Mouse (Mus musculus): ENCODE data around the gene Ccdc114. TPM values are rescaled to one million over a fixed set of nuclear protein-coding genes. Genes with fewer than 3 reads are reported as not detected.
"Not testable (repeated sequence)": the region's sequence is repeated elsewhere in the genome, so short reads cannot be mapped to it uniquely, and the experiment has no call there.

Gene Ccdc114
- polyA plus RNA-seq, 1 experiment: 8.9 TPM

DNA sequence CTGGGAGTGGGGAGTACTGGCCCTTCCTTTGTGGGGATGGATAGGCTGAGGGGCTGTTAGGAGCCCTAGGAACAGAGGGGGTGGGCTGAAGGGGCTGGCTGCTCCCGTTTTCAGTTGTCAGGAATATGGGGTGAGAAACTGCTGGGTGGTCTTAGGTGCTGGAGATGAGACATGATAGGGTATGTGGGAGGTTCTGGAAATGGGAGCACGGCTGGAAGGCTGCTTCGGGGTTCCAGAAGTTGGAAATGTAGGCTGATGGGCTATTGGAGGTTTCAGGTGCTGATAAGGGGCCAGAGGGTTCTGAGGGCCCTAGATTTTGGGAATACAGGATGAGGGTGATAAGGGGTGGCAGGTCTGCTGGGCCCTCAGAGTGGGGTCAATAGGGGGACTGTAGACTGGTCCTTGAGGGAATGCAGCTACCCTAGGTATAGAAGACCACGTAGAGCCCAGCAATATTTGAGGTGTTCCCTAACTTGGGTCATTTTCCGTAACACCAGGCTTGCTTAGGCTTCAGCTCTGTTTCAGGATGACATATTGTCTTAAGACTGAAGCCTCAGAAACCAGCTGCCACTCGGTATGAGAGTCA is 27.8 kb upstream of the Ccdc114 start:
- Histone ChIP-seq H3K27ac (ENCODE audit: insufficient read depth, low read depth, low read length) (no peak overlapping the region), H3K36me3 (ENCODE audit: control insufficient read depth, insufficient read depth, low read length) (no peaks in the 10 kb centered on the region), H3K4me3 (ENCODE audit: low read depth, low read length) (no peak overlapping the region), H3K27me3 (ENCODE audit: control insufficient read depth, insufficient read depth, low read length) (no peaks in the 10 kb centered on the region), H3K4me1 (ENCODE audit: control insufficient read depth, insufficient read depth, insufficient read length, low read length) (peaks cover 3% of the 10 kb centered on the region)
- WGBS: 76% methylated on average over 6 of the region's 6 CpGs
- TF ChIP-seq CTCF (IDR thresholded peaks at IDR 0.05; ENCODE audit: extremely low read depth, insufficient read length, insufficient replicate concordance, low read depth, low read length) (no peak), POLR2A (IDR thresholded peaks at IDR 0.05; ENCODE audit: low read depth, low read length) (no peak)

DNA sequence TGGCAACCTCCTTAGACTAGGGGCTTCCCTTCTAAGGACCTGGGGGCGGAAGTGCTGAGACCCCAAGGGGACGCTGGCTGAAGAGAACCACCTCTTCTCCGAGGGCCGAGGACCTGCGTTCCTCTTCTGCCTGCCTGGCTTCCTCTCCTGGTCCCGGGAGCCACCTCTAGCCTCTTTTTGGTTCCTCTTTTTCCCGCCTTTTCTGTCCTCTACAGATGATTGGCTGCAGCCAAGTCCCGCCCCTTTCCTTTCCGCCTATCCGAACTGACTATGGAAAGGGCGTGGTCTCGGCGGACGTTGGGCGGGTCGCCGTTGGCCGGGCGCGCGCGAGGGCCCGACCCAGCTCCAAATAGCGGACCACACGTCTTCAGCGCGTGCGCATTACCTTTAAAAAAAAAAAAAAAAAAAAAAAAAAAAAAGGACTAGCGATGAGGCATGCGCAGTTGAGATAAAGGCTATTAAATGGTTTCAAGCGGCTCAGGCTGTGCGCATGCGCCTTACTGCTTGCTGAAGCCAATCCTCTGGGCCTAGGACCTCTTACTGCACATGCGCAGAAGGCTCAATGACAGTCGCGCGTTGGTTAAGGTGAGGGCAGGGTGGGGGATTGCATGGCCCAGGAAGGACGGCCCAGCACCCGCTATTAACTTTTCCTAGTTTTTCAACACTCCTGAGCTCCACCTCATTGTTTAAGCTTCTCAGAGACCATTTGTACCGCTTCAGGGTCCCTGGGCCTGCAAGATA is 27.2 kb upstream of the Ccdc114 start, which contains the start of the genes Syngr4 and Tmem143:
TSS of gene Syngr4 (minus strand) at position 198 of the 741 bp plus-strand sequence.
TSS of gene Tmem143 (plus strand) at position 425 of the 741 bp plus-strand sequence.
- H3K36me3 ChIP-seq (ENCODE audit: control insufficient read depth, insufficient read depth, low read length): no peaks in the 10 kb centered on the region
- peak within 1 kb of the TSS; percentile 71 for H3K4me3 ChIP-seq (ENCODE audit: low read depth, low read length)
- peak within 1 kb of the TSS; percentile 88 for H3K27ac ChIP-seq (ENCODE audit: insufficient read depth, low read depth, low read length)
- H3K27me3 ChIP-seq (ENCODE audit: control insufficient read depth, insufficient read depth, low read length): no peaks in the 10 kb centered on the region
- 1% methylated on average over 40 of the region's 40 CpGs for WGBS
- TF ChIP-seq POLR2A (IDR thresholded peaks at IDR 0.05; ENCODE audit: low read depth, low read length) (peak; percentile 84; the same call in 1 of the 2 replicates), CTCF (IDR thresholded peaks at IDR 0.05; ENCODE audit: extremely low read depth, insufficient read length, insufficient replicate concordance, low read depth, low read length) (no peak)
- H3K4me1 ChIP-seq (ENCODE audit: control insufficient read depth, insufficient read depth, insufficient read length, low read length): peaks cover 3% of the 10 kb centered on the region

DNA sequence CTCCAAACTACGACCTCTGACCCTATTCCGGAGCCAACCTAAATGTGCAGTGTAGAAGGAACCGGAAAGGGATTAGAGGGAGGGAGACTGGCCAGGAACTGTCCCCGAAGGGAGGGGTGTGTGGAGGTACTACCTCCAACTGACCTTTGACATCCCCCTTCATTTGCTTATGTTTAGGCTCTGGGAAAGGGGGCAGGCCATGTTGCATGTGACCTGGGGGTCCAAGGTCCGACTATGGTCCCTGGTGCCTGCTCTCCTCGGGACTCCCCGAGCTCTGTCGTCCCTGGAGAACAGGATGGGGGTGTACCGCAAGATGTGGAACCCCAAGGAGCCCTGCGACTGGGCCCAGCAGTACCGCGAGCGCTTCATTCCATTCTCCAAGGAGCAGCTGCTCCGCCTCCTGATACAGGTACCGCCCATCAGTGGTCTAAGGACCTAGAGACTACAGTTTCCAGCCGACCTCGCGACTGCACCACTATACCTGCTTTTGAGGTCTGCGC is 26.6 kb upstream of the Ccdc114 start:
- Histone ChIP-seq H3K27ac (ENCODE audit: insufficient read depth, low read depth, low read length) (peak overlapping the region; percentile 88), H3K36me3 (ENCODE audit: control insufficient read depth, insufficient read depth, low read length) (no peaks in the 10 kb centered on the region), H3K4me1 (ENCODE audit: control insufficient read depth, insufficient read depth, insufficient read length, low read length) (peaks cover 3% of the 10 kb centered on the region), H3K27me3 (ENCODE audit: control insufficient read depth, insufficient read depth, low read length) (no peaks in the 10 kb centered on the region), H3K4me3 (ENCODE audit: low read depth, low read length) (peak overlapping the region; percentile 71)
- TF ChIP-seq POLR2A (IDR thresholded peaks at IDR 0.05; ENCODE audit: low read depth, low read length): no peak
- 0 out of 2 replicates have a peak, but pooled peaks have one; percentile 7 for TF ChIP-seq CTCF (IDR thresholded peaks at IDR 0.05; ENCODE audit: extremely low read depth, insufficient read length, insufficient replicate concordance, low read depth, low read length)
- WGBS: 1% methylated on average over 19 of the region's 19 CpGs

DNA sequence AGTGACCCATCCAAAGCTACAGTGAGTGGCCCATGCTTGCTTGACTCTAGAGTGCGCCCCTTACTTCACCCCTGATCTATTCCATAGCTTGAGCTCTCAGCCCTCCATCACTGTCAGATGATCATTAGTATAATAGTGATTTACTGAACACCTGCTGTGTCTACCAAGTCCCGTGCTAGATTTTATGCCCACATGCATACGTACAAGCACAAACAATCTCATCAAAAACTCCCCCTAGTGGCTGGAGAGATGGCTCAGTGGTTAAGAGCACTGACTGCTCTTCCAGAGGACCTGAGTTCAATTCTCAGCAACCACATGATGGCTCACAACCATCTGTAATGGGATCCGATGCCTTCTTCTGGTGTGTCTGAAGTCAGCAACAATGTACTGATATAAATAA is 25.7 kb upstream of the Ccdc114 start:
- not testable (repeated sequence) for H3K4me3 ChIP-seq (ENCODE audit: low read depth, low read length); H3K4me1 ChIP-seq (ENCODE audit: control insufficient read depth, insufficient read depth, insufficient read length, low read length); H3K36me3 ChIP-seq (ENCODE audit: control insufficient read depth, insufficient read depth, low read length); H3K27me3 ChIP-seq (ENCODE audit: control insufficient read depth, insufficient read depth, low read length); H3K27ac ChIP-seq (ENCODE audit: insufficient read depth, low read depth, low read length)
- 38% methylated on average over 4 of the region's 4 CpGs for WGBS

DNA sequence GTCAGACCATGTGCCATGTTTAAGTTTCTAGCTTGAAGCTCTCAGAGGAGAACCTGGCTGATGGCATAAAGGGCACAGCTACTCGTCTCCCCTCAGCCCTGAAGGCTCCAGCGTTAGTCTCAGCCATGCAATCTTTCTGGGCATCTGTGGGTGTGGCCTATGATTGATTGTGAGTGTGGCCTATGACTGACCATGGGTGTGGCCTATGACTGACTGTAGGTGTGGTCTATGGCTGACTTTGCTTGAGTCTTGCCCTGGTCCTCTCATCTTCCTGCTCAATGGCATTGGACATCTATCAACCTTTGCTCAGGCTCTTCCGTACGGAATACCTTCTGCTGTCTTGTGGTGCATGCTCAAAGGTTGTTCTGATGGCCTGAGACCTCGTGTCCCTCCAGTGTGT is 22.3 kb upstream of the Ccdc114 start:
- H3K36me3 ChIP-seq (ENCODE audit: control insufficient read depth, insufficient read depth, low read length): no peaks in the 10 kb centered on the region
- TF ChIP-seq POLR2A (IDR thresholded peaks at IDR 0.05; ENCODE audit: low read depth, low read length): no peak
- TF ChIP-seq CTCF (IDR thresholded peaks at IDR 0.05; ENCODE audit: extremely low read depth, insufficient read length, insufficient replicate concordance, low read depth, low read length): no peak
- H3K4me3 ChIP-seq (ENCODE audit: low read depth, low read length): no peak overlapping the region
- WGBS: 39% methylated on average over 5 of the region's 5 CpGs
- H3K27me3 ChIP-seq (ENCODE audit: control insufficient read depth, insufficient read depth, low read length): no peaks in the 10 kb centered on the region
- H3K4me1 ChIP-seq (ENCODE audit: control insufficient read depth, insufficient read depth, insufficient read length, low read length): no peaks in the 10 kb centered on the region; the same call in 1 of the 2 replicates
- H3K27ac ChIP-seq (ENCODE audit: insufficient read depth, low read depth, low read length): no peak overlapping the region

DNA sequence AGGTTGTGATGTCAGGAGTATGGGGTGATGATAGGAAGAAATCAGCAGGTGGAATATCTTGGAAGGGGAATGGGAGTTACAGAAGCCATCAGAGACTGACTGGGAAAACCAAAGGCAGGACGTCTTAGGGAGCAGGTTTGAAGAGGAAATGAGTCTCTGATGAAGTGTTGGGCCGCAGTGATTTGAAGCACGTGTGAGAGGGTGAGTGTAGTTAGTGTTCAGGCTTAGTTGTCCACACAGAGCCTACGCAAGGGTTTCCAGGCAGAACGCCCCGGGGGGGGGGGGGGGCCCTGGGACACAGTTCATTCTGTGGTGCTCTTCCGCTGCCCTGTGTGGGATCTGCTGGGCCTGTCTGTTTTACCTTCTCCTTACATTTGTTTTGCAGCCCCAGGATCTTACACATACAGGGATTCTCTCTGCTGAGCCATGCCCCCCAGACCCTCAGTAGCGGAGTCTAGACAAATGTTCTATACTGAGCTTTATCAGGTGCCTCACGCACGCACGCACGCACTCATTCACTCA is 21.3 kb upstream of the Ccdc114 start:
- no peak overlapping the region for H3K27ac ChIP-seq (ENCODE audit: insufficient read depth, low read depth, low read length)
- no peak for TF ChIP-seq POLR2A (IDR thresholded peaks at IDR 0.05; ENCODE audit: low read depth, low read length)
- TF ChIP-seq CTCF (IDR thresholded peaks at IDR 0.05; ENCODE audit: extremely low read depth, insufficient read length, insufficient replicate concordance, low read depth, low read length): no peak
- no peaks in the 10 kb centered on the region; the same call in 1 of the 2 replicates for H3K4me1 ChIP-seq (ENCODE audit: control insufficient read depth, insufficient read depth, insufficient read length, low read length)
- H3K4me3 ChIP-seq (ENCODE audit: low read depth, low read length): no peak overlapping the region
- WGBS: 71% methylated on average over 12 of the region's 12 CpGs
- peaks cover 3% of the 10 kb centered on the region; the same call in 1 of the 2 replicates for H3K36me3 ChIP-seq (ENCODE audit: control insufficient read depth, insufficient read depth, low read length)
- H3K27me3 ChIP-seq (ENCODE audit: control insufficient read depth, insufficient read depth, low read length): no peaks in the 10 kb centered on the region

DNA sequence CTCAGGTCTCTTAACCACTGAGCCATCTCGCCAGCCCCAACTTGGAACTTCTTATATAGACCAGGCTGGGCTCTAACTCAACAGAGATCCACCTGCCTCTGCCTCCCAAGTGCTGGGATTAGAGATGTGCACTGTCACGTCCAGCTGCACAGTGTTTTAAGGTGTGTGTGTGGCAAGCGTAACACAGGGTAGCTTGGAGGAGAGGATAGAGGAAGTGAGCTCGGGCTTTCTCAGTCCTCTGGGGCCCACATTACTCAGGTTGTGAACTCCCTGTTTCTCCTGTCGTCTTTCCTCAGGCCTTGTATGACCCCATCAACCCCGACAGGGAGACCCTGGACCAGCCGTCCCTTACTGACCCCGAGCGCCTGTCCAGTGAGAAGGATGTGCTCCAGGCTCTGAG is 17.2 kb upstream of the Ccdc114 start:
- TF ChIP-seq CTCF (IDR thresholded peaks at IDR 0.05; ENCODE audit: extremely low read depth, insufficient read length, insufficient replicate concordance, low read depth, low read length) (no peak), POLR2A (IDR thresholded peaks at IDR 0.05; ENCODE audit: low read depth, low read length) (no peak)
- H3K27me3 ChIP-seq (ENCODE audit: control insufficient read depth, insufficient read depth, low read length): no peaks in the 10 kb centered on the region
- peaks cover 19% of the 10 kb centered on the region for H3K36me3 ChIP-seq (ENCODE audit: control insufficient read depth, insufficient read depth, low read length)
- H3K4me3 ChIP-seq (ENCODE audit: low read depth, low read length): no peak overlapping the region
- H3K27ac ChIP-seq (ENCODE audit: insufficient read depth, low read depth, low read length): no peak overlapping the region
- H3K4me1 ChIP-seq (ENCODE audit: control insufficient read depth, insufficient read depth, insufficient read length, low read length): peaks cover 5% of the 10 kb centered on the region; the same call in 1 of the 2 replicates
- WGBS: 92% methylated on average over 9 of the region's 9 CpGs

All from small intestine, adult 2 months (tissue).